Mouse (Mus musculus) layer of hippocampus, adult 11-12 months (tissue): ENCODE data around the gene 1700018B08Rik.

Experiments used
- DNase-seq: peaks from one replicate; pipeline ENCODE4 v3.0.0; 2022; ENCODE audit warnings: low spot score

The 1700018B08Rik gene

DNA sequence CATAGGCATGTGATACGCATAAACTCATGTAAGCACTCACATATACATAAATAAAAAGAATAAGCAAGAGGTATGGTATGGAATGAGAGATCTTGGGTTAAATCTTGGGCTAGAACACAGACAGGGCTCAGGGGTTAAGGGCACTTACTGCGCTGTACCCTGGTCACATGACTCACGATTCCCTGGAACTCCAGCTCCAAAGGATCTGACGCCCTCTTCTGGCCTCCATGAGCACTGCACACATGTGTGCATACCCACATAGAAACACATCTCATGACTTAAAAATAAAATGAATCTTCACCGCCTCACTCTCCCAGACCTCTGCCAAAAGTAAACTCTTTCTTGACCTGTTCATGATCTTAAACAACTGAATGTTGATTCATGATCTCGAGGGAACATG, 46.5 kb downstream of the 1700018B08Rik start:
- DNase-seq = no peak

DNA sequence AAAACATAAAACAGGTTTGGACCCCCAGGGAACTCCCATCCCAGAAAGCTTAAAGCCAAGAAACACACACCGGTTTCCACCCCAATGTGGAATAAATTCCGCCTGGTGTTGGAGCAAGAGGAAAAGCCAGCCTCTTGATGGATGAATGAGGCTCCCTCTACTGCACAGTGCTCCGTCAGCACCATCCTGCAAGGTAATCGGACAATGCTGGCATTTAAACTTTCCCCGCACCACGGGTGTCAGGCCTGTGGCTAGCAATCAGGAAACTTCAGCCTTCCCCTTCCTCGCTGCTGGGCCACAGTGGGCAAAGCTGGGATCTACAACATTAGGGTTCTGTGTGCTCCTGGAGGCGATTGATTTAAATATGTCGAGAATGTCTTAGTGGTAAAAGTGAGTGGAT, 52.5 kb downstream of the 1700018B08Rik start:
- DNase-seq = no peak

DNA sequence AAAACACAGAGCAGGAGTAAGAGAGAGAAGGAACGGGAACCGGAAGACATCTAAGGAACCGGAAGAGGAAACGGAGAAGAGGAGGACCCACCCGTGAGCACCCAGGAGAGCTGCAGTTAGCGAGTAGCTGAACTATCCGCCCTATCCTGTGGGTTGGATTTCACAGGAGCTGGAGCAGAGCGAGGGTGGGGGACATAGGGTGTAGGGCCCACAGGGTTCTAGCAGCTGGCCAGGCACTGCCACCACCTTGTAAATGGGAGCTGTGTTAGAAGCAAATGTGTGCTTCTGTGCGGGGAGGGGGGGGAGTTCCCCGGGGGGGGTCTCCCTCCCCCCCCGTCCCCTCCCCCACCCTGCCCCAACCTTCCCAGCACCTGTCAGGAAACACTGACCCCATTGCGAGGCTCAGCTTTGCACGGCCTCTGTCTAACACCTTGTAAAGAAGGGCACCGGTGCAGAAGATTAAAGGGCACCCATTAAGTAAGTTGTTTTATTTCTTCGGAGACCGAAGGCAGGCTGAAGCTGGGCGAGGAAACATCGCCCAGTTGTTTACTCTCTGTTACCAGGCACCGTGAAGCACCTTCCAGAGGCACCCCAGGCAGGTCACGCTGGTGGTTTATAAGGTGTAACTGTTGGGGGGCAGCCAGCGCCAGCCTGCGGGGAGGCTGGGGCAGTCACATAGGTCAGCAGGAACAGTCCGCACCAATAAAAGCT, 59.9 kb downstream of the 1700018B08Rik start:
- DNase-seq = no peak
